ENCODE assay signal across 9 mouse cellular contexts in genomic region chr19:4989434-4990255, GRCm38 (mm10). TPM values are rescaled to one million over a fixed set of nuclear protein-coding genes. Genes with fewer than 3 reads are reported as not detected.
DNase-seq lines count a peak whose midpoint lies in the region; ATAC-seq and TF ChIP-seq lines count a peak whose summit lies in the region.
"Had no signal": no experiment of that assay in that cellular context is flagged by ENCODE, and none has a peak within 500 bp of the region (broad histone marks: within the 10 kb centered on the region; RNA-seq: fewer than 3 reads in every experiment).

No protein-coding gene starts in this region.

- H3K4me2 ChIP-seq in embryonic facial prominence, embryonic 12.5 days (replicated peaks), result 0 out of 2 replicates have a peak overlapping the region, but pooled peaks have one; percentile 5
- no peak overlapping the region for H3K4me2 ChIP-seq in intestine, postnatal 0 days (replicated peaks; ENCODE audit: low read depth)
- peak overlapping the region; percentile 74 for H3K4me2 ChIP-seq in midbrain, postnatal 0 days (ENCODE audit: low read depth, low read length, poor library complexity, severe bottlenecking)
- no peak overlapping the region for H3K4me2 ChIP-seq in liver, embryonic 11.5 days
- H3K4me2 ChIP-seq in kidney, embryonic 15.5 days, result no peak overlapping the region
- H3K4me2 ChIP-seq: lung, embryonic 14.5 days had no signal

- H3K9me3 ChIP-seq in embryonic facial prominence, embryonic 12.5 days, result no peaks in the 10 kb centered on the region
- H3K9me3 ChIP-seq in intestine, postnatal 0 days (ENCODE audit: control insufficient read depth), result no peaks in the 10 kb centered on the region
- no peaks in the 10 kb centered on the region for H3K9me3 ChIP-seq in midbrain, postnatal 0 days (ENCODE audit: low read length)
- H3K9me3 ChIP-seq in liver, embryonic 11.5 days (ENCODE audit: control insufficient read depth, low read length), result no peaks in the 10 kb centered on the region
- no peaks in the 10 kb centered on the region for H3K9me3 ChIP-seq in kidney, embryonic 15.5 days (replicated peaks)

- no peaks in the 10 kb centered on the region for H3K4me1 ChIP-seq in embryonic facial prominence, embryonic 12.5 days
- no peaks in the 10 kb centered on the region for H3K4me1 ChIP-seq in intestine, postnatal 0 days (replicated peaks; ENCODE audit: control insufficient read depth, insufficient read depth, low read length)
- H3K4me1 ChIP-seq in midbrain, postnatal 0 days (ENCODE audit: insufficient read depth, low read length), result peaks cover 19% of the 10 kb centered on the region; the same call in 1 of the 2 replicates
- H3K4me1 ChIP-seq in liver, embryonic 11.5 days (replicated peaks; ENCODE audit: control insufficient read depth, insufficient read depth, low read length), result no peaks in the 10 kb centered on the region
- peaks cover 3% of the 10 kb centered on the region for H3K4me1 ChIP-seq in kidney, embryonic 15.5 days

- peak; percentile 83 for DNase-seq in midbrain, postnatal 0 days (ENCODE audit: low spot score)
- no peak for DNase-seq in liver, embryonic 11.5 days (ENCODE audit: low spot score)

- 16% methylated on average over 46 of the region's 47 CpGs for WGBS in embryonic facial prominence, embryonic 12.5 days
- WGBS in intestine, postnatal 0 days, result 28% methylated on average over 42 of the region's 47 CpGs
- WGBS in midbrain, postnatal 0 days, result 6% methylated on average over 44 of the region's 47 CpGs
- 21% methylated on average over 46 of the region's 47 CpGs for WGBS in liver, embryonic 11.5 days
- 18% methylated on average over 47 of the region's 47 CpGs for WGBS in kidney, embryonic 15.5 days

- TF ChIP-seq CTCF in intestine, postnatal 0 days (IDR thresholded peaks at IDR 0.05; ENCODE audit: low read depth), result no peak
- peak; percentile 35 for TF ChIP-seq CTCF in midbrain, postnatal 0 days (IDR thresholded peaks at IDR 0.05)

- ATAC-seq in cerebellum, adult (ENCODE audit: insufficient number of reproducible peaks, low FRiP score, low TSS enrichment), result peak; percentile 60; the same call in 1 of the 2 replicates
- ATAC-seq in embryonic facial prominence, embryonic 12.5 days (ENCODE audit: insufficient number of reproducible peaks, insufficient read depth, low FRiP score, low TSS enrichment), result no peak
- ATAC-seq in intestine, postnatal 0 days, result 0 out of 2 replicates have a peak, but pooled peaks have one; percentile 7
- ATAC-seq in midbrain, postnatal 0 days (ENCODE audit: low FRiP score), result peak; percentile 79
- no peak for ATAC-seq in megakaryocyte-erythroid progenitor cell, adult 5-6 weeks (replicated peaks; ENCODE audit: low FRiP score, low TSS enrichment, poor library complexity, severe bottlenecking)
- no peak for ATAC-seq in inflammation-experienced regulatory T-cells, adult 6 months
- ATAC-seq in liver, embryonic 11.5 days (replicated peaks; ENCODE audit: low FRiP score), result no peak
- ATAC-seq in kidney, embryonic 15.5 days (replicated peaks; ENCODE audit: low FRiP score), result no peak

- no peak overlapping the region for H3K9ac ChIP-seq in embryonic facial prominence, embryonic 12.5 days
- H3K9ac ChIP-seq in intestine, postnatal 0 days (ENCODE audit: low read depth, low read length), result no peak overlapping the region
- peak overlapping the region; percentile 71 for H3K9ac ChIP-seq in midbrain, postnatal 0 days (replicated peaks; ENCODE audit: low read length, poor library complexity, severe bottlenecking)
- H3K9ac ChIP-seq in liver, embryonic 11.5 days (ENCODE audit: low read depth, low read length), result no peak overlapping the region
- H3K9ac ChIP-seq in kidney, embryonic 15.5 days, result no peak overlapping the region
- H3K9ac ChIP-seq: lung, embryonic 14.5 days had no signal

- H3K36me3 ChIP-seq in embryonic facial prominence, embryonic 12.5 days, result no peaks in the 10 kb centered on the region
- no peaks in the 10 kb centered on the region for H3K36me3 ChIP-seq in intestine, postnatal 0 days (ENCODE audit: control insufficient read depth, insufficient read depth)
- peaks cover 17% of the 10 kb centered on the region for H3K36me3 ChIP-seq in midbrain, postnatal 0 days (ENCODE audit: insufficient read depth, low read length)
- H3K36me3 ChIP-seq in liver, embryonic 11.5 days (ENCODE audit: control insufficient read depth, insufficient read depth, low read length), result no peaks in the 10 kb centered on the region
- H3K36me3 ChIP-seq in kidney, embryonic 15.5 days, result no peaks in the 10 kb centered on the region

- H3K27me3 ChIP-seq in embryonic facial prominence, embryonic 12.5 days, result peaks cover 75% of the 10 kb centered on the region
- peaks cover 33% of the 10 kb centered on the region for H3K27me3 ChIP-seq in intestine, postnatal 0 days (replicated peaks; ENCODE audit: control insufficient read depth, insufficient read depth, low read length)
- peaks cover 14% of the 10 kb centered on the region for H3K27me3 ChIP-seq in midbrain, postnatal 0 days (ENCODE audit: insufficient read depth, low read length)
- peaks cover 58% of the 10 kb centered on the region for H3K27me3 ChIP-seq in liver, embryonic 11.5 days (replicated peaks; ENCODE audit: control insufficient read depth, insufficient read depth, low read length)
- H3K27me3 ChIP-seq in kidney, embryonic 15.5 days, result peaks cover 74% of the 10 kb centered on the region

- no peak overlapping the region for H3K27ac ChIP-seq in embryonic facial prominence, embryonic 12.5 days
- H3K27ac ChIP-seq in intestine, postnatal 0 days (ENCODE audit: low read depth, low read length), result no peak overlapping the region
- peak overlapping the region; percentile 62 for H3K27ac ChIP-seq in midbrain, postnatal 0 days (ENCODE audit: low read depth, low read length)
- H3K27ac ChIP-seq in liver, embryonic 11.5 days (ENCODE audit: low read depth, low read length), result no peak overlapping the region
- H3K27ac ChIP-seq in kidney, embryonic 15.5 days, result no peak overlapping the region

- H3K4me3 ChIP-seq in embryonic facial prominence, embryonic 12.5 days, result 0 out of 2 replicates have a peak overlapping the region, but pooled peaks have one; percentile 4
- no peak overlapping the region for H3K4me3 ChIP-seq in intestine, postnatal 0 days (ENCODE audit: low read depth, low read length)
- peak overlapping the region; percentile 55 for H3K4me3 ChIP-seq in midbrain, postnatal 0 days (ENCODE audit: low read depth, low read length)
- H3K4me3 ChIP-seq in liver, embryonic 11.5 days (ENCODE audit: low read depth, low read length), result no peak overlapping the region
- H3K4me3 ChIP-seq in kidney, embryonic 15.5 days (replicated peaks), result no peak overlapping the region

RNA-seq across cellular contexts. Expression of gene Npas4, which starts 0.5 kb away (rescaled TPM):
- 0.08 TPM in 1 of 2 replicates, not detected in the other for polyA plus RNA-seq in embryonic facial prominence, embryonic 12.5 days (2016; fragmentation: Nextera tagmentation; extraction: Ambion mirVana)
- 0.09 and 0.12 TPM in 2 replicates for polyA plus RNA-seq in intestine, postnatal 0 days (2015; fragmentation: Nextera tagmentation; extraction: Ambion mirVana)
- 3.4 and 5.9 TPM in 2 replicates for total RNA-seq in midbrain, postnatal 0 days (2014; rRNA removed)
- 0.36 and 0.43 TPM in 2 replicates for polyA plus RNA-seq in midbrain, postnatal 0 days (2015; fragmentation: Nextera tagmentation; extraction: Ambion mirVana)
- not detected in 2 replicates for total RNA-seq in megakaryocyte-erythroid progenitor cell, adult 5-6 weeks (2014; fragmentation: Nextera tagmentation)
- not detected in 2 replicates for total RNA-seq in megakaryocyte-erythroid progenitor cell, adult 5-6 weeks (2017)
- polyA plus RNA-seq in inflammation-experienced regulatory T-cells, adult 6 months (2017; shearing (Covaris generic)), result 1 to 10 TPM in 2 of 3 experiments, under 1 TPM in 1; 0.60 to 1.9 (median 1.4) TPM
- 0.04 TPM in 1 of 2 replicates, not detected in the other for polyA plus RNA-seq in liver, embryonic 11.5 days (2014; fragmentation: Nextera tagmentation; extraction: Ambion mirVana)
- polyA plus RNA-seq in kidney, embryonic 15.5 days (2015; fragmentation: Nextera tagmentation; extraction: Ambion mirVana), result 0.18 TPM in 1 of 2 replicates, not detected in the other
- polyA plus RNA-seq: lung, embryonic 14.5 days had no signal

RNA-seq across cellular contexts. Expression of gene Mrpl11, which starts 27.7 kb away (rescaled TPM):
- polyA plus RNA-seq in embryonic facial prominence, embryonic 12.5 days (2016; fragmentation: Nextera tagmentation; extraction: Ambion mirVana), result 141 and 142 TPM in 2 replicates
- polyA plus RNA-seq in intestine, postnatal 0 days (2015; fragmentation: Nextera tagmentation; extraction: Ambion mirVana), result 73.7 and 78.1 TPM in 2 replicates
- 88.2 and 93.1 TPM in 2 replicates for total RNA-seq in midbrain, postnatal 0 days (2014; rRNA removed)
- 141 and 145 TPM in 2 replicates for polyA plus RNA-seq in midbrain, postnatal 0 days (2015; fragmentation: Nextera tagmentation; extraction: Ambion mirVana)
- total RNA-seq in megakaryocyte-erythroid progenitor cell, adult 5-6 weeks (2014; fragmentation: Nextera tagmentation), result 58.5 and 60.3 TPM in 2 replicates
- total RNA-seq in megakaryocyte-erythroid progenitor cell, adult 5-6 weeks (2017), result 41.4 and 91.0 TPM in 2 replicates
- 10 to 100 TPM; 76.1 to 89.6 (median 87.7) TPM for polyA plus RNA-seq in inflammation-experienced regulatory T-cells, adult 6 months (2017; shearing (Covaris generic))
- 138 and 139 TPM in 2 replicates for polyA plus RNA-seq in liver, embryonic 11.5 days (2014; fragmentation: Nextera tagmentation; extraction: Ambion mirVana)
- 108 and 125 TPM in 2 replicates for polyA plus RNA-seq in kidney, embryonic 15.5 days (2015; fragmentation: Nextera tagmentation; extraction: Ambion mirVana)

RNA-seq across cellular contexts. Expression of gene Slc29a2, which starts 34.0 kb away (rescaled TPM):
- 4.7 and 5.1 TPM in 2 replicates for polyA plus RNA-seq in embryonic facial prominence, embryonic 12.5 days (2016; fragmentation: Nextera tagmentation; extraction: Ambion mirVana)
- polyA plus RNA-seq in intestine, postnatal 0 days (2015; fragmentation: Nextera tagmentation; extraction: Ambion mirVana), result 1.3 and 1.8 TPM in 2 replicates
- total RNA-seq in midbrain, postnatal 0 days (2014; rRNA removed), result 21.4 and 30.2 TPM in 2 replicates
- polyA plus RNA-seq in midbrain, postnatal 0 days (2015; fragmentation: Nextera tagmentation; extraction: Ambion mirVana), result 19.1 and 21.1 TPM in 2 replicates
- total RNA-seq in megakaryocyte-erythroid progenitor cell, adult 5-6 weeks (2014; fragmentation: Nextera tagmentation), result 9.7 and 14.2 TPM in 2 replicates
- 1.5 and 4.4 TPM in 2 replicates for total RNA-seq in megakaryocyte-erythroid progenitor cell, adult 5-6 weeks (2017)
- 1 to 10 TPM in 2 of 3 experiments, under 1 TPM in 1; 0.20 to 2.4 (median 1.7) TPM for polyA plus RNA-seq in inflammation-experienced regulatory T-cells, adult 6 months (2017; shearing (Covaris generic))
- polyA plus RNA-seq in liver, embryonic 11.5 days (2014; fragmentation: Nextera tagmentation; extraction: Ambion mirVana), result 6.2 and 6.6 TPM in 2 replicates
- 6.0 and 7.0 TPM in 2 replicates for polyA plus RNA-seq in kidney, embryonic 15.5 days (2015; fragmentation: Nextera tagmentation; extraction: Ambion mirVana)

RNA-seq across cellular contexts. Expression of gene Peli3, which starts 46.7 kb away (rescaled TPM):
- 3.2 and 3.7 TPM in 2 replicates for polyA plus RNA-seq in embryonic facial prominence, embryonic 12.5 days (2016; fragmentation: Nextera tagmentation; extraction: Ambion mirVana)
- polyA plus RNA-seq in intestine, postnatal 0 days (2015; fragmentation: Nextera tagmentation; extraction: Ambion mirVana), result 0.46 and 0.89 TPM in 2 replicates
- total RNA-seq in midbrain, postnatal 0 days (2014; rRNA removed), result 10.9 and 24.4 TPM in 2 replicates
- 8.4 and 8.6 TPM in 2 replicates for polyA plus RNA-seq in midbrain, postnatal 0 days (2015; fragmentation: Nextera tagmentation; extraction: Ambion mirVana)
- 1.1 TPM in 1 of 2 replicates, not detected in the other for total RNA-seq in megakaryocyte-erythroid progenitor cell, adult 5-6 weeks (2014; fragmentation: Nextera tagmentation)
- not detected in 2 replicates for total RNA-seq in megakaryocyte-erythroid progenitor cell, adult 5-6 weeks (2017)
- under 1 TPM in 1 of 3 experiments, not detected in 2; 0.39 TPM for polyA plus RNA-seq in inflammation-experienced regulatory T-cells, adult 6 months (2017; shearing (Covaris generic))
- 0.34 and 0.39 TPM in 2 replicates for polyA plus RNA-seq in liver, embryonic 11.5 days (2014; fragmentation: Nextera tagmentation; extraction: Ambion mirVana)
- 2.9 and 3.0 TPM in 2 replicates for polyA plus RNA-seq in kidney, embryonic 15.5 days (2015; fragmentation: Nextera tagmentation; extraction: Ambion mirVana)

RNA-seq across cellular contexts. Expression of gene B4gat1, which starts 49.0 kb away (rescaled TPM):
- 46.4 and 48.1 TPM in 2 replicates for polyA plus RNA-seq in embryonic facial prominence, embryonic 12.5 days (2016; fragmentation: Nextera tagmentation; extraction: Ambion mirVana)
- polyA plus RNA-seq in intestine, postnatal 0 days (2015; fragmentation: Nextera tagmentation; extraction: Ambion mirVana), result 16.2 and 17.9 TPM in 2 replicates
- 136 and 143 TPM in 2 replicates for total RNA-seq in midbrain, postnatal 0 days (2014; rRNA removed)
- 172 and 177 TPM in 2 replicates for polyA plus RNA-seq in midbrain, postnatal 0 days (2015; fragmentation: Nextera tagmentation; extraction: Ambion mirVana)
- total RNA-seq in megakaryocyte-erythroid progenitor cell, adult 5-6 weeks (2014; fragmentation: Nextera tagmentation), result not detected in 2 replicates
- 1.5 TPM in 1 of 2 replicates, not detected in the other for total RNA-seq in megakaryocyte-erythroid progenitor cell, adult 5-6 weeks (2017)
- polyA plus RNA-seq in inflammation-experienced regulatory T-cells, adult 6 months (2017; shearing (Covaris generic)), result 10 to 100 TPM; 10.3 to 12.5 (median 10.4) TPM
- 19.1 and 21.3 TPM in 2 replicates for polyA plus RNA-seq in liver, embryonic 11.5 days (2014; fragmentation: Nextera tagmentation; extraction: Ambion mirVana)
- 51.0 and 51.7 TPM in 2 replicates for polyA plus RNA-seq in kidney, embryonic 15.5 days (2015; fragmentation: Nextera tagmentation; extraction: Ambion mirVana)

Comparison
In these comparisons a context has a peak if more than half of its experiments do, and no peak if none do; other contexts are left out.
1. ATAC-seq: peak in cerebellum, adult (single experiment), intestine, postnatal 0 days (single experiment) and midbrain, postnatal 0 days (single experiment); none in embryonic facial prominence, embryonic 12.5 days (single experiment), megakaryocyte-erythroid progenitor cell, adult 5-6 weeks (single experiment), inflammation-experienced regulatory T-cells, adult 6 months (single experiment), liver, embryonic 11.5 days (single experiment) and kidney, embryonic 15.5 days (single experiment).
2. H3K4me2 ChIP-seq: peak in embryonic facial prominence, embryonic 12.5 days (single experiment) and midbrain, postnatal 0 days (single experiment); none in intestine, postnatal 0 days (single experiment), liver, embryonic 11.5 days (single experiment) and kidney, embryonic 15.5 days (single experiment).
3. H3K4me3 ChIP-seq: peak in embryonic facial prominence, embryonic 12.5 days (single experiment) and midbrain, postnatal 0 days (single experiment); none in intestine, postnatal 0 days (single experiment), liver, embryonic 11.5 days (single experiment) and kidney, embryonic 15.5 days (single experiment).